Mouse (Mus musculus) liver, embryonic 12.5 days (tissue): Measurements from ENCODE around the gene Scn8a. TPM values are rescaled to one million over a fixed set of nuclear protein-coding genes. Genes with fewer than 3 reads are reported as not detected.
"Not testable (repeated sequence)": the region's sequence is repeated elsewhere in the genome, so short reads cannot be mapped to it uniquely, and the experiment has no call there.

ENCODE experiments used
- ATAC-seq: fragments of 200-750 bp; cut with Nextera tagmentation; 2 replicates; pipeline ENCODE4 v1.8.0; 2017; ENCODE audit warnings: moderate number of reproducible peaks, mild to moderate bottlenecking, moderate library complexity
- H3K27ac ChIP-seq: fragments of 300-500 bp; sonication (generic); 2 replicates; pipeline ENCODE4 v1.5.1; 2016; ENCODE audit warnings: mild to moderate bottlenecking
- H3K27me3 ChIP-seq: fragments of 300-500 bp; sonication (generic); replicated peaks from 2 replicates; pipeline ENCODE4 v1.6.1; 2016; ENCODE audit warnings: mild to moderate bottlenecking, moderate library complexity
- H3K36me3 ChIP-seq: fragments of 300-500 bp; sonication (generic); 2 replicates; pipeline ENCODE4 v1.6.1; 2016; ENCODE audit warnings: mild to moderate bottlenecking, moderate library complexity
- H3K4me1 ChIP-seq: fragments of 300-500 bp; sonication (generic); 2 replicates; pipeline ENCODE4 v1.6.1; 2016
- H3K4me2 ChIP-seq: fragments of 300-500 bp; sonication (generic); 2 replicates; pipeline ENCODE4 v1.6.1; 2016; ENCODE audit warnings: mild to moderate bottlenecking, moderate library complexity
- H3K4me3 ChIP-seq: fragments of 300-500 bp; sonication (generic); 2 replicates; pipeline ENCODE4 v1.5.1; 2016; ENCODE audit warnings: mild to moderate bottlenecking, moderate library complexity
- H3K9ac ChIP-seq: fragments of 300-500 bp; sonication (generic); 2 replicates; pipeline ENCODE4 v1.6.1; 2016; ENCODE audit warnings: mild to moderate bottlenecking, moderate library complexity
- H3K9me3 ChIP-seq: fragments of 300-500 bp; sonication (generic); replicated peaks from 2 replicates; pipeline ENCODE4 v1.6.1; 2016; ENCODE audit warnings: mild to moderate bottlenecking, moderate library complexity
- WGBS: fragments of 180-500 bp; shearing (Covaris S2); methylation state at CpG from one replicate; pipeline ENCODE4 v1.1.7; 2016; ENCODE audit not compliant: insufficient replicate concordance; 5-methylcytosine and 5-hydroxymethylcytosine counted together
- polyA plus RNA-seq: library from polyadenylated mRNA; unstranded; fragments of >200 nt; fragmentation: Nextera tagmentation; extraction: Ambion mirVana; gene quantifications from 2 replicates; pipeline ENCODE4 v1.2.1, GENCODE M21; 2016

Gene Scn8a
- polyA plus RNA-seq = 0.54 and 0.88 TPM in 2 replicates

- Histone ChIP-seq H3K4me3 (peak within 1 kb of the TSS; percentile 39), H3K9ac (no peak within 1 kb of the TSS), H3K4me2 (peak within 1 kb of the TSS; percentile 69), H3K27ac (no peak within 1 kb of the TSS), H3K4me1 (peaks cover 10% of the 10 kb centered on the region; the same call in 1 of the 2 replicates), H3K9me3 (0 out of 2 replicates have a peak, but pooled peaks cover 4% of the 10 kb centered on the region), H3K27me3 (peaks cover 67% of the 10 kb centered on the region), H3K36me3 (no peaks in the 10 kb centered on the region)
- WGBS = 63% methylated on average over 7 of the region's 7 CpGs
- ATAC-seq = no peak
Observed at GRCm38 (mm10) chr15:100869558-100869957, at the start of gene Scn8a. Scn8a (plus strand) TSS chr15:100869858.

GRCm38 (mm10) chr15:100821824-100822223, 47.8 kb upstream of the Scn8a start:
- H3K4me2 ChIP-seq = no peak overlapping the region
- no peak overlapping the region for H3K9ac ChIP-seq
- H3K36me3 ChIP-seq = no peaks in the 10 kb centered on the region
- no peaks in the 10 kb centered on the region for H3K9me3 ChIP-seq
- WGBS = 48% methylated on average over 8 of the region's 8 CpGs
- H3K4me3 ChIP-seq = no peak overlapping the region
- no peak overlapping the region for H3K27ac ChIP-seq
- peaks cover 49% of the 10 kb centered on the region for H3K27me3 ChIP-seq
- no peaks in the 10 kb centered on the region for H3K4me1 ChIP-seq
- no peak for ATAC-seq

DNA sequence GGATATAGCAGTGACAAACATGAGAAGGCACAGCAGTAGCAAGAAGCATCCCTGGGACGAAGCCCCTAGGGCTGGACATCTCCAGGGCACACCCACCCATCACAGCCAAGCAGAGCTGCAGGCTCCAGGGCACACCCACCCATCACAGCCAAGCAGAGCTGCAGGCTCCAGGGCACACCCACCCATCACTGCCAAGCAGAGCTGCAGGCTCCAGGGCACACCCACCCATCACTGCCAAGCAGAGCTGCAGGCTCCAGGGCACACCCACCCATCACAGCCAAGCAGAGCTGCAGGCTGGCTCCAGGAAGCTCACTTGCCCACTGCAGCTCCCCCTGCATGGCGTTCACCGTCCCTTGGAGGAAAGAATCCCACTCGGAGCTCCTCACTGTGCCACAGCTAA, 47.3 kb upstream of the Scn8a start:
- WGBS = 61% methylated on average over 4 of the region's 4 CpGs
- H3K36me3 ChIP-seq = not testable (repeated sequence)
- peaks cover 45% of the 10 kb centered on the region for H3K27me3 ChIP-seq

GRCm38 (mm10) chr15:100825249-100825856, 44.3 kb upstream of the Scn8a start:
- no peaks in the 10 kb centered on the region for H3K36me3 ChIP-seq

More for the DNA sequence above, 47.3 kb upstream of the Scn8a start:
- H3K9ac ChIP-seq, H3K4me2 ChIP-seq, H3K4me3 ChIP-seq, ATAC-seq, H3K4me1 ChIP-seq, H3K9me3 ChIP-seq, H3K27ac ChIP-seq: not testable (repeated sequence)

GRCm38 (mm10) chr15:100826076-100826475, 43.6 kb upstream of the Scn8a start:
- ATAC-seq = no peak
- Histone ChIP-seq H3K27ac (no peak overlapping the region), H3K36me3 (no peaks in the 10 kb centered on the region), H3K4me3 (no peak overlapping the region), H3K4me2 (no peak overlapping the region), H3K4me1 (no peaks in the 10 kb centered on the region), H3K27me3 (peaks cover 43% of the 10 kb centered on the region), H3K9me3 (no peaks in the 10 kb centered on the region), H3K9ac (no peak overlapping the region)
- WGBS = 70% methylated on average over 8 of the region's 8 CpGs

More at GRCm38 (mm10) chr15:100825249-100825856, 44.3 kb upstream of the Scn8a start:
- H3K27me3 ChIP-seq = peaks cover 45% of the 10 kb centered on the region
- no peaks in the 10 kb centered on the region for H3K9me3 ChIP-seq
- no peak overlapping the region for H3K4me3 ChIP-seq
- H3K27ac ChIP-seq = no peak overlapping the region
- no peaks in the 10 kb centered on the region for H3K4me1 ChIP-seq
- H3K4me2 ChIP-seq = no peak overlapping the region
- 23% methylated on average over 26 of the region's 26 CpGs for WGBS
- no peak overlapping the region for H3K9ac ChIP-seq
- ATAC-seq = no peak

- no peak overlapping the region for H3K4me2 ChIP-seq
- WGBS = 66% methylated on average over 9 of the region's 9 CpGs
- H3K4me1 ChIP-seq = no peaks in the 10 kb centered on the region
- H3K27ac ChIP-seq = no peak overlapping the region
- H3K27me3 ChIP-seq = peaks cover 42% of the 10 kb centered on the region
- no peak overlapping the region for H3K9ac ChIP-seq
- ATAC-seq = no peak
- H3K9me3 ChIP-seq = no peaks in the 10 kb centered on the region
- no peaks in the 10 kb centered on the region for H3K36me3 ChIP-seq
- H3K4me3 ChIP-seq = no peak overlapping the region
Observed at GRCm38 (mm10) chr15:100829775-100830174, 39.9 kb upstream of the Scn8a start.

DNA sequence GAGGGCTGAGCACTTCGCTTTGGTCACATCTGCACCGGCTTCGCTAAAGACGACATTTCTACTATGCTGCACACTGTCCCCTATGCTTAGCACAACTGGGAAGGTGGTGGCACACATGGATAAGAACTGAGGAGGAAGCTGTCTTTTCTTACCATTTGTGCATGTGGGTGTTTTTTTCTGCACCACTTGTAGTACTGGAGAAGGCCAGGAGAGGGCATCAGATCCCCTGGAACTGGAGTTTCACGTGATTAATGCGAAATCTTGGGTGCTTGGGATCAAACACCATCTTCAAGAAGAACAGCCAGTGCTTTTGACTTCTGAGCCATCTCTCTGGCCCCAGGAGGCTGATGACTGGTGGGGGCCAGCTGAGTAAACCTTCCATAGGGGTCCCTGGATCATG, 39.0 kb upstream of the Scn8a start:
- Histone ChIP-seq H3K27me3 (peaks cover 33% of the 10 kb centered on the region), H3K4me3 (no peak overlapping the region), H3K4me2 (no peak overlapping the region), H3K9me3 (no peaks in the 10 kb centered on the region), H3K4me1 (no peaks in the 10 kb centered on the region), H3K27ac (no peak overlapping the region), H3K36me3 (no peaks in the 10 kb centered on the region), H3K9ac (no peak overlapping the region)
- 44% methylated on average over 6 of the region's 6 CpGs for WGBS
- no peak for ATAC-seq

DNA sequence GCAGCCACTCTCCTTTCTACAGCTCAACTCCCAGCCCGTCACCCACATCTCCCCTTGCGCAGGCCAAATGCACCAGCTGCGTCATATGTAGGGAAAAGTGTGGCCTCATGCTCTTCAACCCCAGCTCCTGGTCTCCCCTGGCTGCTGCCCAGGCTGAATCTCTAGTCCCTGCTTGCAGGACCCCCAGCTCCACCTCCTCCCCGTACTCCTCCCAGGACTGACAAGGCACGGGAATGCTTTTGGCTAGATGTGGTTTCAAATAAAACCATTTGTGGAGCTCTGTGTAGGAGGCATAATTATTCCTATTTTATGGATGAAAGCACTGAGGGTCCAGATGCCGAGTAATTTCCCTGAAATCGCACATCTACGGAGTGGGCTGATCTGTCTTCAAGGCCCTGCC, 37.5 kb upstream of the Scn8a start:
- WGBS = 72% methylated on average over 8 of the region's 8 CpGs
- H3K36me3 ChIP-seq = no peaks in the 10 kb centered on the region

DNA sequence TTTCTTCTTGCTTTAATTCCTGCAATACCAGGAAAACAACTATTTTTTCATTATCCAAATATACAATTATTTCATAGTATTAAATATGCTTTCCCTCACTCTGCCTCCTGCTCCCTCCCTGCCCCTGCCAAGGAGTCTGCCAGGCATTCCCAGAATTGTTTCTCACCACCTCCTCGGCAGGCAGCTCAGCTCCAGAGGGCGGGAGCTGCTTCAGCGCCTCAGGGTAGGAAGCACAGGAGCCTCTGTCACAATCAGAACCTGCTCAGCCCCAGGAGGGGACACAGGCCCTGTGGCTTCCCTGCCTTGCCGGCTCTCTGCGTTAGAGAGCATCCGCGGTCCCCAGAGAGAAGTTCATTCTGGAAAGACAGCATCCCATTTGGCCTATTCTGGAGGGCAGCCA, 36.9 kb upstream of the Scn8a start:
- no peak overlapping the region for H3K4me3 ChIP-seq

More for the DNA sequence above, 37.5 kb upstream of the Scn8a start:
- H3K4me2 ChIP-seq = no peak overlapping the region
- H3K4me3 ChIP-seq = no peak overlapping the region
- no peak overlapping the region for H3K9ac ChIP-seq
- ATAC-seq = no peak
- no peaks in the 10 kb centered on the region for H3K4me1 ChIP-seq
- H3K9me3 ChIP-seq = no peaks in the 10 kb centered on the region
- H3K27me3 ChIP-seq = peaks cover 28% of the 10 kb centered on the region
- H3K27ac ChIP-seq = no peak overlapping the region

DNA sequence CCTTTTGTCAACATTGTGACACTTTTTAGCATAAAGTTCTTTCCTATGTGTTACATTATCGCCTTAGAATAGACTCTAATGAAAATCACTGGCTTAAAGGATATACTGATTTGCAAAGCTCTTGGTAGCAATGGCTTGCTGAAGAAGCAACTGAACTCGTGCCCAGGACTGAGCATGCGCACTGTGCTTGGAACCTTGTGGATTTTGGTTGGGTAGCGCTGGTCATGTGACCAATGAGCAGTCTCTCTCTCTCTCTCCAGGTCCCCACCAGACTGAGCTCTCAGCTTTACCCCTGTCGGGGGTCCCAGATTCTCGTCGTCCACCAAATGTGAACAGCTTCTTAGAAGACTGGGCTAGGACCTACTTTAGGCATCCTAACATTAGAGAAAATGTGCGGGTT, 32.9 kb upstream of the Scn8a start:
- Histone ChIP-seq H3K36me3 (no peaks in the 10 kb centered on the region), H3K27me3 (peaks cover 26% of the 10 kb centered on the region), H3K4me2 (no peak overlapping the region), H3K9me3 (no peaks in the 10 kb centered on the region), H3K4me1 (no peaks in the 10 kb centered on the region), H3K9ac (no peak overlapping the region), H3K27ac (no peak overlapping the region), H3K4me3 (no peak overlapping the region)
- no peak for ATAC-seq
- 65% methylated on average over 8 of the region's 8 CpGs for WGBS

More for the DNA sequence above, 36.9 kb upstream of the Scn8a start:
- Histone ChIP-seq H3K9ac (no peak overlapping the region), H3K27me3 (peaks cover 28% of the 10 kb centered on the region), H3K27ac (no peak overlapping the region), H3K9me3 (no peaks in the 10 kb centered on the region), H3K4me1 (no peaks in the 10 kb centered on the region), H3K4me2 (no peak overlapping the region), H3K36me3 (no peaks in the 10 kb centered on the region)
- 28% methylated on average over 7 of the region's 7 CpGs for WGBS
- no peak for ATAC-seq

- Histone ChIP-seq H3K36me3 (no peaks in the 10 kb centered on the region), H3K9me3 (no peaks in the 10 kb centered on the region), H3K27ac (no peak overlapping the region), H3K4me1 (no peaks in the 10 kb centered on the region), H3K9ac (no peak overlapping the region), H3K27me3 (peaks cover 7% of the 10 kb centered on the region; the same call in 1 of the 2 replicates), H3K4me2 (no peak overlapping the region), H3K4me3 (no peak overlapping the region)
- ATAC-seq = no peak
- 38% methylated on average over 12 of the region's 12 CpGs for WGBS
Observed at GRCm38 (mm10) chr15:100838607-100839207, 31.0 kb upstream of the Scn8a start.

DNA sequence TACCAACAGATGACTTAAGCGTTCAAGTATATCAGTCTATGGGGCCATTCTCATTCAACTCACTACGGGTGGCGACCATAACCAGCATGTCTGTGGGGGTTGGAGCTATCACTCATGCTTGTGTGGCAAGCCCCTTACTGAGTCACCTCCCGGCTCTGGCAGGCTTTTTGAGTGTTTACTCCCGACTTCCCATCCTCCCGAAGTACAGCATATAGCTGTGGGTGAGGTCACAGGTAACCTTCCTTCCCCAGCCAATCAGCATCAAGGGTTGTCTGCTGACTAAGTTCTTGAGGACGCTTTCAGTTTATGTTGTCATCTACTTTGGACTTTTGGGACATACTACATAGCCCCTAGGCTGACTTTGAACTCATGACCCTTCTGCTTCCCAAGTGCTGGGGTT, 25.3 kb upstream of the Scn8a start:
- Histone ChIP-seq H3K36me3 (no peaks in the 10 kb centered on the region), H3K4me2 (no peak overlapping the region), H3K9ac (no peak overlapping the region), H3K27me3 (no peaks in the 10 kb centered on the region), H3K4me3 (no peak overlapping the region), H3K27ac (no peak overlapping the region), H3K9me3 (no peaks in the 10 kb centered on the region), H3K4me1 (peaks cover 11% of the 10 kb centered on the region)
- ATAC-seq = no peak
- WGBS = 64% methylated on average over 7 of the region's 7 CpGs
